Mouse (Mus musculus) cerebellum, adult 18-20 months (tissue): ENCODE results near the gene 2210011C24Rik.
"Not testable (repeated sequence)": the region's sequence is repeated elsewhere in the genome, so short reads cannot be mapped to it uniquely, and the experiment has no call there.

ENCODE experiments used
- DNase-seq, 2 experiments: peaks; one replicate each; pipeline ENCODE4 v3.0.0; 2021

Gene 2210011C24Rik

DNA sequence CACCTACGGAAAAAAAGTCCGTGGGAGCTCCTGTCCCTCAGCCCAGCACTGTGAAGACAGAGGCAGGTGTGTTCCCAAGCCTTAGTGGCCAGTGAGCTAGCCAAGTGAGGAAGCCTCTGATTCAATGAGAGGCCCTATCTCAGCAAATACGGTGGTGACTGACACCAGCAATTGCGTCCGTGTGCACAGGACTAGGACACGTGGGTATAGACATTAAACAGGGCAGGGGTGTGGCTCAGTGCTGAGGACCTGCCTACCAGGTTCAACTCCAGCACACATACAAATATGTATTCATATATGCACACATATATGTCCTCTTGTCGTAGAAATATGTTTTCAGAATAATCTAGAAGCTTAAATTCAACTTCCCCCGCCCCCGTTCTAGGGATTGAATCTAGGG, 7.8 kb upstream of the 2210011C24Rik start:
- DNase-seq: no peak

DNA sequence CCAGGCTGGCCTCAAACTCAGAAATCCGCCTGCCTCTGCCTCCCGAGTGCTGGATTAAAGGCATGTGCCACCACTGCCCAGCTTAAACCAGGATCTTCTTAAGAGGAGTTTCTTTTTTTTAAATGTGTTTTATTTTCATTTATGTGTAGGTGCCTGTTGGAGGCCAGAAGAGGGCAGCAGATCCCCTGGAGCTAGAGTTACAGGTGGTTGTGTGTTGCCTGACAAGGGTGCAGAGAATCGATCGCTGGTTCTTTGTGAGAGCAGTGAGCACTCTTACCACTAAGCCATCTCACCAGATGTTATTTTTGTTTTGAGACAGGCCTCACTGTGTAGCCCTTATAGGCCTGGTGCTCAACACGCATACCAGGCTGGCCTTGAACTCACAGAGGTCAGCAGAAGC, 3.9 kb upstream of the 2210011C24Rik start:
- DNase-seq: no peak

DNA sequence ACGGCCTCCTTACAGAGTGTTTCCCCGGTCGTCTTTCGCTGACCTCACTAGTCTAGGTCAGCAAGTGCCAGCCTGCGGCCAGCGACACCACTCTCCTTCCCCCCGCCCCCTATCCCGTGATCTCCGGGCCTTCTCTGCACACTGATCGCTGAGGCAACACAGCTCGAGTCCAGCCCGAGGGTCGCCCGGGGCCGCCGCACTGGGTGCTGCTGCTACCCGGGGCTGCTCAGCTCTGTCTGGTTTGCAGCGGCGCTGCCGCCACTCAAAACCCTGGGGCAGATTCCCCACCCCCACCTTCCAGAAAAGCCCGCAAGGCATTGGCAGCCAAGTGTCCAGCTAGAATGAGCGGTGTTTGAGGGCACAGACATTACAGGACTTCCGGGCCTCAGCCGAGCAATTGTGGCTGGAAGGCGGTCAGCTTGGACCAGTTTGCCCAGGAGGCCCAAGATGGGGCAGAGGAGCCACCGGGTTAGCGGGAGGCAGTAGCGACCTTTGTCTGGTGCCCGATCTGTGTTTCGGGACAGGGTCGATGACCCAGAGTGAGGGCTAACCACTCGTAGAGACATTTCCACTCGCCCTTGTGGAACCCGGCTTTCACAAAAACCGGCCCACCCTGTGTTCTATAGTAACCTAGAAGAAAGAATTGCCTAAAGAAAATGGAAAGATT, 661 bp upstream of the 2210011C24Rik start:
- no peak for DNase-seq

DNA sequence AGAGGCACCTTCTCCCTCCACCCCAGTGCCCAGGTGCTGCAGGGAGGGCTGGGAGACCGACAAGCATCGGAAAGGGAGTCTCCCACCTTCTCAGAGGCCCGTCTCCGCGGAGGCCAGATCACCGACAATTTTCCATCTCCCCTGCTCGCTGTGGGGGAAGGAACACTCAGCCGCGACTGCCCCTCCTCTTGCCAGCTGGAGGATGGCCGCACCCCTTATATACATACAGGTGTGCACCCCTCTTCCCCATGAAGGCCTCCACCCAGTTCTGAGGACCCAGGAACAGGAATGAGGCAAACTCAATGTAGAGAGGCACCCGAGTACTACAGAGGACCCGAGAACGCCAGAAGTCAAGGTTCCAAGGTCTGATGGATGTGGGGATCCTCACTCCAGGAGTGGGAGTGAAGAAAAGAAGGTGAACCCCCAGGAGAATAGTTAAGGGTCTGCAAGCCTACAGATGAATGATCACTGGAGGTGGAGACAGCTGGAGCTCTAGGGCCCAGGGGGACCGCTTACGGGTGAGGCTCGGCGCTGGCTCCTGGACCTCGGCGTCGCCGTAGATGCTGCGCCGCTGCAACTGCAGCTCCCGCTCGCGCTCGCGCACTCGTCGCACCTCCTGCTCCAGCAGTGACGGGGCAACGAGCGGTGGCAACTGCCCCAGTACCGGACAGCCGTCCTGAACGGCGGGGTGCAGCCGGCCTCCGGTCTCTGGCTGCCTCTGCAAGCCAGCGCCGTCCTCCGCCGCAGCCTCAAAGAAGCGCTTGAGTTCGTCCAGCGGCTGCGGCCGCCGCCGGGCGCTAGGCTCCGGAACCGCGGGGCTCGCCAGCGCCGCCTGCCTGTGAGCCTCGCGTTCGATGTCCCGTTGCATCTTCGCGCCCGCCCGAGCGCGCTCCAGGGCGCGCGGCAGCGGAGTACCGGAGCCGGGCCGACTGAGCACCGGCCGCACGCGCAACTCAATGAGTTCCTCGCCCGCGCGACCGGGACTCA, 1.1 kb downstream of the 2210011C24Rik start:
- DNase-seq: peak; percentile 71 to 87

DNA sequence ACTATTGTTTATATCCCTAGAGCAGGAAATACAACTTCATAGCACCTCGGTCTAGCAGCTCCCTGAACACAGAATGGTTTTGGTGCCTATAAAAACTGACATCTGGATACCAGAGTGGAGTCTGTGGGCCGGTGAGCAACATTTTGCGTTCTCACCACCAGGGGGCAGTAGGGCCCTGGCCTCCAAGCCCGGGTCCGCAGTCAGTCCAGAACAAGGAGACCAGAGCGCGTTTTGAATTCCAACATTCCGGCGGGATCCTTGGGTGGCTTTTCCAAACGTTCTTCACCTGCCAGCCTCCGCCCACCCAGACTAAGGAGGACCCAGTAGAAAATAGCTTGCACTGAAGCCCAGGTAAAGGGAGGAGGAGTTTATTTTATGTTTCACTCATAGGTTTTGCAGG, 2.1 kb downstream of the 2210011C24Rik start:
- DNase-seq: peak; percentile 84 to 91

DNA sequence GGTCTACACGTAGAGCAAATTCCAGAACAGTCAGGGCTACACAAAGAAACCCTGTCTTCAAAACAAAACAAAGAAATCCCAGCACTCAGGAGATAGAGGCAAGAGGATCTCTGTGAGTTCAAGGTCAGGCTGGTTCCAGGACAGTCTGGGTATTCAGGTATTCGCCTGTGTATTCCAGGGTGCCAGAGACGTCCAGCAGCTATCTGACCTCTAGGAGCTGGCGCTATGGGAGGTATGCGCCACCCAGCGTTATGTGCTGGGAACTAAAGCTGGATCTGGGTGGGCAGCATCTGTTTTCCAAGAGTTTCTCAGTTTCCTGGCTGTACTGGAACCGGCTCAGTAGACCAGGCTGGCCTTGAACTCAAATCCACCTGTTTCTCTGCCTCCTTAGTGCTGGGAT, 3.6 kb downstream of the 2210011C24Rik start:
- no peak for DNase-seq

DNA sequence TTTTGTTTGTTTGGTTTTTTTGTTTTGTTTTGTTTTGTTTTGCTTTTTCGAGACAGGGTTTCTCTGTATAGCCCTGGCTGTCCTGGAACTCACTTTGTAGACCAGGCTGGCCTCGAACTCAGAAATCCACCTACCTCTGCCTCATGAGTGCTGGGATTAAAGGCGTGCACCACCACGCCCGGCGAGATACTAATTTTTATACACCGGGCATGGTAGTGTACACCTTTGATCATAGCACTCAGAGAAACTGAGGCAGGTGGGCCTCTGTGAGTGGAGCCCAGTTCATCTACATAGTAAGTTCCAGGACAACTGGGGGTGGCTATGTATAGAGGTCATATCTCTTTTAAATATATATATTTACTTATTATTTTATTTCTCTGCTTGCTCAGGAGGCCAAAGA, 6.5 kb downstream of the 2210011C24Rik start:
- DNase-seq: not testable (repeated sequence)

DNA sequence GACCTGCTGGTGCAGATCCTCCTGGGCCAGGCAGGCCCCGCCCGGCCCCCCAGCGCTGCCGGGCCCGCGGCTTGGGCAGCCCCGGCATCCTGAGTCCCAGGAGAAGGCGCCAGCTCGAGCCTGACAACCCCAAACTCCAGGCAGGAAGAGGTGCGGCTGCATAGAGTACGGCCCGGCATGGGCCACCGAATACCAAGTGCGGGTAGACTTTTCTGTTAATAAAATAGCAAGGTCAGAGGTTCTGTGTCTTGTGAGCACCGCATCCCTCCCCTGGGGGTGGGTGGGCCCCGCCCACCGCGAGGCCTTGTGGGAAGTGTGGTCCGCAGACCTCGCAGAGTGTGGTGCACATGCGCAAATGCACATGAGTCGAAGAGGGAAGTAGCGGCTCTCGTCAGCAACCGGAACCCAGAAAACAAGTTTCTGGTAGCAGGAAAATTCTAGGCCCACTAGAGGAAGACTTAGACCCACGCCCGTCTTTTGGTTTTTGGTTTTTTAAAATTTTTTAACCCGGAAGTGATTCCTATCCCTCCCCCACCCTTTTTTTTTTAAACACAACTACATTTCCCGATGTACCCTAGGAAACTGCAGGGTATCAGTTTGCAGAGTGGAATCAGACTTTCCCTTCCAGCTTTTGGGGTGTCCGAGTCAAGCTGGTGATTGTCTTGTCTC, 7.3 kb downstream of the 2210011C24Rik start:
- DNase-seq: peak; percentile 94

DNA sequence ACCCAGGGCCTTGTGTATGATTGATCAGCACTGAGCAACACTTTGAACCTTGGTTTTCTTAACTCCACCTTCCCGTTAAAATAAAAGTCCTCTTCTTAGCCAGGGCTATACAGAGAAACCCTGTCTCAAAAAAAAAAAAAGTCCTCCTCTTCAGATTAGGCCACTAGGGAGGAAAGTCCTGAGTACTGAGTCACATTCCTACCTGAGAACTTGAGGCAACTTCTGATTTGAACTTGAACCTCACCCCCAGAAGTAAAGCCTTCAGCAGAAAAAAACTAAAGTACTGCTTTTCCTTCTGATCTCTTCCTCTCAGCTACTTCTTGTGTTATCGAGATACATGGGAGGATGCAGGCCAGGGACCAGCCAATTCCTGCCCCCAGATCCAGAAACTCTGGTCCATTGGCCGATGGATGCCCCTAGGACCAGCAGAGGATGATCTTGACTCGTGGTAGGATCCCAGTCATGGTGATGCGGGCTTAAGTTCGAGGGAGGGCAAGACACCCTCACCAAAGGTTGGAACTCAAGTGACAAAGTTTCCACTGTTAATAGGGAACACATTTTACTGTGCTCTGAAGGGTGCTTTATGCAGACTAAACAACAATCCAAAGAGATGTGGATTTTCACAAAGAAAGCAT, 8.2 kb downstream of the 2210011C24Rik start:
- no peak for DNase-seq

DNA sequence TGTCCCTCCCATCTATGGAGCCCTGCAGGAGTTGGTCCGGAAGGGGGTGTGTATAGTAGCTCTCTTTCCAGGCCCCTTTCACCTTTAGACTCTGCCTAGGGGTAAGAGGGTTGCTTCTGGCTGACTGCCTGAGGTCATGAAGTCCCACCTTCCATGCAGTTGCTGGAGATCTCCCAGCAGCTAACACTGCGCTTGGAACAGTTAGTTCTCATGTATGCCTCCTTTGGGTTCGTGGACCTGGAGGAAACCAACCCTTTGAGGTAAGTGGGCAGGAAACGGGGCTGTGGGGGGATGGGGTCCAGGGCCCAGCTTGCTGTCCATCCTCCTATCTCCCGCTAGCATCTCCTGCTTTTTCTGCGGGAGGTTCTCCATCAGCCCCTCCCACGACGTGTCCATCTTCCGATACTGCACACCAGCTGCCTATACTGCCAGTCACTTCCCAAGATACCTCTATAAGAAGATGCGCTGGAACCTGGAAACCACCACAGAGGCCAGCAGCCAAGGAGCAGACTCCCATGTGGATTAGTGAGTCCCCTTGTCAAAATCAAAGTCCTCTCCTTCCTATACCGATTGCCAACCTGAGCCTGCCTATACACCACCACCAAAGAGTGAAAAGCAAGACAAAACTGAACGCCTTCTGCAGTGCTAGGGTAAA, 8.9 kb downstream of the 2210011C24Rik start:
- DNase-seq: no peak

DNA sequence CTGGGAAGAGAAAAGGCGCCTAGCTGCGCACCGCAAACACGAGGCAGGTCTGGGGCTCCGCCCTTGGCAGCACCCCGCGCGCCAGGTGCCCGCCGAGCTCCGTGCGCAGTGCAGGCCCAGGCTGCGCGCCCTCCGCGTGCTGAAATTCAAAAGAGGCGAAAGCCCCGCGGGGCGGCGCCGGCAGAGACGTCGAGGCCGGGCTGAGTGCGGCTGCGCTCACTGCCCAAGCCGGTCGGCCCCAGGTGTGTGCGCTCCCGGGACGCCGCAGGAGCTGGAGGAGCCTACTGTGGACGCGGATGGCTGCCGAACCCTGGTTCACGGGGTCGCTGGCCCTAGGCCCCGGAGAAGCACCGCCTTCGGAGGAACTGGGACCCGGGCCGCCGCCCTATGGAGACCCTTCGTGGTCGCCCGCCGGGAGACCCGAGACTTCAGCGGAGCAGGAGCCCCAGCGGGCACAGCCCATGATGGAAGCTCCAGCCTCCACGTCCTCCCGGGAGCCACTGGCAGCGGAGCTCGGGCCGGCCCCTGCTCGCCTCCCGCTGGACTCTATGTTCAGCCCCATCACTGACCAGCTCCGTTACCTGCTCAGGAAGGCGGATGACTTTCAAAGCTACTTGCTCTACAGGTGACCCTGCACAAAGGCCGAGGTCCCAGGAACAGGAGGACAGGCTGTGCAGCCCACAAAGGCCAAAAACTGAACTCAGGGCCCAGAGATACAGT, 10.5 kb downstream of the 2210011C24Rik start, which contains the start of gene 1700067K01Rik:
Gene 1700067K01Rik (plus strand): TSS at position 222 of the 720 bp plus-strand sequence.
- no peak for DNase-seq

DNA sequence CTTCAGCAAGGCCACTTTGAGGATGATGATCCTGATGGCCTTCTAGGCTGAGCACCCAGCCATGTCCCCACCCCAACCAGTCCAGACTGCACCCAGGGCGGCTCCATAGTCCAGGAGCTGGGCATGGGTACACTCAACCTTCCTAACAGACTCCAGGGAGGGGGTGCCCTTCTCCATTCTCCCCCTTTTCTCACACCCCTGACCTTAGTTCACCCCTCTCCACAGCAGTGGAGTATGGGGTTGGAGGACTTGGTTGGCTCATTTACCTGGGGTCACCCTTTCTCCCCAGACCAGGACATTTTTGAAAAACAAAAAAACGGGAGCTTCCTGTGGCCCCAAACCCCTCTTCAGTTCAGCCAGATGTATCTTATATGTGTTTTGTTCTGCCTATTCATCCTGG, 12.1 kb downstream of the 2210011C24Rik start:
- no peak for DNase-seq

DNA sequence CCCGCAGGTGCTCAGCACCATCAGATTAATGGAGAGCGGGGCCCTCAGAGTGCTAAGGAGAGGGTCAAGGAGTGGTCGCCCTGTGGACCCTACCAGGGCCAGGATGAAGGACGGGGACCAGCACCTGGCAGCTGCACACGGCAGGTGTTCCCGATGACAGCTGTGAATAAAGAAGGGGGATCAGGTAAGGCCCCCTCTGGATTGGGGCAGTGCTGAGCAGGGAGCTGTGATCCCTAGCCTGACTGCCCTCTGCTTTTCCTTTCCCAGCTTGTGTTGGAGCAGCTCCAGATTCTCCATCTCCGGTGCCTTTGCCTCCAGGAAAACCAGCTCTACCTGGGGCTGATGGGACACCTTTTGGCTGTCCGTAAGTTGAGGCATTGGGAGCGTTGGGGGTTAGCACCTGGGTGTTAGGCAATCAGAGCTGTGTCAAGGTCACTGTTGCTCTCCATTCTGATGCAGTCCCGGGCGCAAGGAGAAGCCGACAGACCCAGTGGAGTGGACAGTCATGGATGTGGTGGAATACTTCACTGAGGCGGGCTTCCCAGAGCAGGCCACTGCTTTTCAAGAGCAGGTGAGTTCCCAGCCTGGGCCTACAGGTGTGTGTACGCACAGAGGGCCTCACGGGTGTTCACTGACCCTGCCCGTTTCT, 12.8 kb downstream of the 2210011C24Rik start:
- DNase-seq: peak in 1 of 2 experiments; percentile 32

DNA sequence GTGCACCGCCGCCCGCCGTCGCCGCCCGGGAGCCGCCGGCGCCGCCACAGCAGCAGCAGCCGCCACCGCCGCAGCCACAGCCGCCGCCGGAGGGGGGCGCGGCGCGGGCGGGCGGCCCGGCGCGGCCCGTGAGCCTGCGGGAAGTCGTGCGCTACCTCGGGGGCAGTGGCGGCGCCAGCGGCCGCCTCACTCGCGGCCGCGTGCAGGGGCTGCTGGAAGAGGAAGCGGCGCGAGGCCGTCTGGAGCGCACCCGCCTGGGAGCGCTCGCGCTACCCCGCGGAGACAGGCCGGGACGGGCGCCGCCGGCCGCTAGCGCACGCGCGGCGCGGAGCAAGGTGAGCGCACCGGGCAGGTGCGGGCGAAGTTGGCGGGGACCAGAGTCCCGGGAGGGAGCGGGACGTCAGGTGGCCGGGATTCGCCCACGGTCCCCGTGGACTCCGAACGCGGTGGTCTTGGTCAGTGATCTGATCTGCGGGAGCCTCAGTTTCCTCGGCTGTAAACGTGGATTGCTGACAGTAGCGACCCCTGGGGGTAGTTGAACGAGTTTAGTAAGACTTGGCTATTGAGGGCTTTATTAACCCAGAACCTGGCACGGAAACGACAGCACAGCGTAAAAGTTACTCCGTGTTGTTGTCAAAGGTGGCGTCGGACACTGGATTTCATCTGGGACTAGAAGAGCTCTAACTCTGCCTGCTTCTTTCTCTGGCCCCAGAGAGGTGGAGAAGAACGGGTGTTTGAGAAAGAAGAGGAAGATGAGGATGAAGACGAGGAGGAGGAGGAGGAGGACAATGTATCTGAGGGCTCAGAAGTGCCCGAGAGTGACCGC, 13.5 kb downstream of the 2210011C24Rik start:
- peak; percentile 48 to 66 for DNase-seq

DNA sequence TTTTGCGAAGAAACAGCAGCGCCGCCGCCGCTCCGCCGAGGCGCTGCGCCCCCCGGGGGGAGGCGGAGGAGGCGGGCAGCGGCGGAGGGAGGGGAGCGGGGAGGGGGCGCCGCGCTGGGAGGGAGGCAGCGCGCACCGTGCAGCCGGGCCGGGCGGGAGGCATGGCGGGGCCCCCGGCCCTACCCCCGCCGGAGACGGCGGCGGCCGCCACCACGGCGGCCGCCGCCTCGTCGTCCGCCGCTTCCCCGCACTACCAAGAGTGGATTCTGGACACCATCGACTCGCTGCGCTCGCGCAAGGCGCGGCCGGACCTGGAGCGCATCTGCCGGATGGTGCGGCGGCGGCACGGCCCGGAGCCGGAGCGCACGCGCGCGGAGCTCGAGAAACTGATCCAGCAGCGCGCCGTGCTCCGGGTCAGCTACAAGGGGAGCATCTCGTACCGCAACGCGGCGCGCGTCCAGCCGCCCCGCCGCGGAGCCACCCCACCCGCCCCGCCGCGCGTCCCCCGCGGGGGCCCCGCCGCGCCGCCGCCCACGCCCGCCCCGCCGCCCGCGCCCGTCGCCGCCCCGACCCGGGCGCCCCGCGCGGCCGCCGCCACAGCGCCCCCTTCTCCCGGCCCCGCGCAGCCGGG, 14.3 kb downstream of the 2210011C24Rik start, which contains the start of gene Samd1:
Gene Samd1 (plus strand): TSS at position 162 of the 631 bp plus-strand sequence.
- DNase-seq: peak in 1 of 2 experiments; percentile 74

DNA sequence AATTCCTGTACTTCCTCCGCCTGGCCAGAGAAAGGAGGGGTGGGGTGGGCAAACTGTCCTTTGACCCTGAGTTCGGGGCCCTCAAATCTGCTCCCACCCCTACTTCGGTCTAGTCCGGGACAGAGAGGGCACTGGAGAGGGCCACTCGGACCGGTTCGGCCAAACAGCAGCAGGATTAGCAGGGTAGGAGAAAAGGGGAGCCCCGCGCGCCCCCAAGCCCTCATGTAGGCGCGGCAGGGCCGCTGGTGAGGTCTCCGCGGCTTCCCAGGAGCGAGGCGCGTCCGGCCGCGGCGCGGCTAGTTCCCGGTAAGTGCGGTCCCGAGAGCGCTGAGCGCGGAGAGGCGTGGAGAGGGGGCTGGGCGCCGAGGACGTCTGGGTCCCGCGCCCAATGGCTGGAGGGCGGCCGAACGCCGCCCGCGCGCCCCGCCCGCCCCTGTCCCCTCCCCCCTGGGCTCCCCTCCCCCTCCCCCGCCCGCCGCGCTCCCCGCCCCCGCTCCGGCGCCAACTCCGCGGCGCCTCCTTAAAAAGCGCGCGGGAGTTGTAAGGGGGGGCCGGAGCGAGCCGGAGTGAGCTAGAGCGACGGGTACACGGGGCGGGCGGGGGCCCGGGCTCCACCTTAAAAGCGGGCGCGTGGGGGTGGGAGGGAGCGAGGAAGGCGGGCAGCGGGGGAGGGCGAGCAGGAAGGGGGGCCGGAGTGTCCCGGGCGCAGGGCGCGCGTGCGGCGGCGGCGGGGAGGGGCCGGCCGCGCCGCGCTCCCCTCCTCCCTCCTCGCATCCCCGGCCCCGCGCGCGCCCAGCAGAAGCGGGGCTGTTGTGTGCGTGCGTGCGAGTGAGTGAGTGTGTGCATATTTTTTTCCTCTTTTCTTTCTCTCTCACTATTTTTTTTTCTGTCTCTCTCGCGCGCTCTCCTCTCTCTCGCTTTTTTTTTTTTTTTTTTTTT, 15.1 kb downstream of the 2210011C24Rik start:
- DNase-seq: peak; percentile 83 to 85

DNA sequence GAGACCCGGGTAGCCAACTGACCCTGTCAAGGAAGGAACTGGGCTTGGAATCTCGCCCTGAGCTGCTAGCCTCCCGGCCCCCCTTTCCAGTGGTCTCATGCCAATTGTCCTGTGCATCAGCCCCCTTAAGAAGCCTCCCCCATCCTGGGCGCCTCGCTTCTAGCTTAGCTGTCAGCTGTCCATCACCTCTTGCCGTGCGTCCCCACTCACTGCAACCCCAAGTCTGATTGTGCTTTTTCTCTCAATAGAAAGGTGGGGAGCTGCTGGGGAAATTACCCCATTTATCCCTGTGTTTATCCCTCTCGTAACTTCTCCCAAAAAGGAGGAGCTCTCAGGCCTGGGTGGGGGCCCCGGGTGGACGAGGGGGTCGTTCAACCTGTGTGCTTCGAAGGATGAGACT, 16.0 kb downstream of the 2210011C24Rik start:
- DNase-seq: peak in 1 of 2 experiments; percentile 35

DNA sequence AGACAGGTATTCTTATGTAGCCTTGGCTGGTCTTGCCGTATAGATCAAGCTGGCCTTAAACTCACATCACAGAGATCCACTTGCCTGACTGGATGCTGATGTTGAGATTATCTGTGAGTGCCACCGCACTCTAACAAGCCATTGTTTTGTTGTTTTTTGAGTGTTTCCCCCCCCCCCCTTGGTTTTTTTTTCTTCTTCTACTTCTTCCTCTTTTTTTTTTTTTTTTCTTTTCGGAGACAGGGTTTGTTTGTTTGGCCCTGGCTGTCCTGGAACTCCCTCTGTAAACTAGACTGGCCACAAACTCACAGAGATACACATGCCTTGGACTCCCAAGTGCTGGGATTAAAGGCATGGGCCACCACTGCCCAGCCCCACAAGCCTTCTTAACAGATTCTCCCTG, 17.9 kb downstream of the 2210011C24Rik start:
- DNase-seq: no peak
